Comparison of ENCODE assay signal across 21 mouse cellular contexts in genomic region chr10:127327461-127328145, GRCm38 (mm10). TPM values are rescaled to one million over a fixed set of nuclear protein-coding genes. Genes with fewer than 3 reads are reported as not detected.
A peak's percentile ranks its signal among the peaks of the same experiment; 100 is the strongest.
DNase-seq lines count a peak whose midpoint lies in the region; ATAC-seq and TF ChIP-seq lines count a peak whose summit lies in the region.
"Had no signal": no experiment of that assay in that cellular context is flagged by ENCODE, and none has a peak within 500 bp of the region (broad histone marks: within the 10 kb centered on the region; RNA-seq: fewer than 3 reads in every experiment).

No protein-coding gene starts in this region.

- 68% methylated on average over 18 of the region's 18 CpGs for WGBS in liver, embryonic 11.5 days
- WGBS in limb, embryonic 10.5 days = 48% methylated on average over 18 of the region's 18 CpGs

- no peak overlapping the region for H3K9ac ChIP-seq in liver, embryonic 11.5 days (ENCODE audit: low read depth, low read length)
- H3K9ac ChIP-seq: forebrain, embryonic 15.5 days had no signal

- H3K36me3 ChIP-seq in liver, embryonic 11.5 days (ENCODE audit: control insufficient read depth, insufficient read depth, low read length) = peaks cover 3% of the 10 kb centered on the region; the same call in 1 of the 2 replicates
- H3K36me3 ChIP-seq in E14TG2a.4 (ENCODE audit: insufficient read depth, low read length) = peaks cover 40% of the 10 kb centered on the region
- peaks cover 41% of the 10 kb centered on the region for H3K36me3 ChIP-seq in limb, embryonic 10.5 days
- H3K36me3 ChIP-seq: forebrain, embryonic 15.5 days had no signal

- peaks cover 37% of the 10 kb centered on the region for H3K4me1 ChIP-seq in liver, embryonic 11.5 days (replicated peaks; ENCODE audit: control insufficient read depth, insufficient read depth, low read length)
- peaks cover 96% of the 10 kb centered on the region for H3K4me1 ChIP-seq in E14TG2a.4 (replicated peaks; ENCODE audit: low read depth, low read length)
- H3K4me1 ChIP-seq in limb, embryonic 10.5 days = peaks cover 45% of the 10 kb centered on the region

- H3K9me3 ChIP-seq in liver, embryonic 11.5 days (ENCODE audit: control insufficient read depth, low read length) = no peaks in the 10 kb centered on the region
- no peaks in the 10 kb centered on the region for H3K9me3 ChIP-seq in E14TG2a.4 (ENCODE audit: low read length)
- no peaks in the 10 kb centered on the region for H3K9me3 ChIP-seq in limb, embryonic 10.5 days (replicated peaks)
- H3K9me3 ChIP-seq: forebrain, embryonic 15.5 days; hindbrain, embryonic 10.5 days had no signal

- H3K27me3 ChIP-seq in liver, embryonic 11.5 days (replicated peaks; ENCODE audit: control insufficient read depth, insufficient read depth, low read length) = peaks cover 29% of the 10 kb centered on the region
- peaks cover 46% of the 10 kb centered on the region for H3K27me3 ChIP-seq in E14TG2a.4 (ENCODE audit: insufficient read depth, low read length)
- H3K27me3 ChIP-seq in limb, embryonic 10.5 days (ENCODE audit: low read depth, poor library complexity, severe bottlenecking) = peaks cover 72% of the 10 kb centered on the region

- H3K4me2 ChIP-seq in liver, embryonic 11.5 days = peak overlapping the region; percentile 97

- no peak for ATAC-seq in liver, embryonic 11.5 days (replicated peaks; ENCODE audit: low FRiP score)
- ATAC-seq: CD4-positive, CD25-positive, alpha-beta regulatory T cell, adult 4 months; forebrain, embryonic 15.5 days had no signal

- no peak for TF ChIP-seq CTCF in E14TG2a.4 (conservative IDR thresholded peaks at IDR 0.05; ENCODE audit: low read length)

- peak overlapping the region; percentile 70 for H3K4me3 ChIP-seq in liver, embryonic 11.5 days (ENCODE audit: low read depth, low read length)
- H3K4me3 ChIP-seq in E14TG2a.4 (replicated peaks; ENCODE audit: low read length) = peak overlapping the region; percentile 76; the same call in 1 of the 2 replicates
- H3K4me3 ChIP-seq in limb, embryonic 10.5 days = peak overlapping the region; percentile 65
- H3K4me3 ChIP-seq: myocyte had no signal

- DNase-seq in cerebellum, postnatal 14 days = peak; percentile 70 to 78
- no peak for DNase-seq in cerebellum, postnatal 4 days (ENCODE audit: low spot score in 2 of 2)
- no peak for DNase-seq in liver, embryonic 11.5 days (ENCODE audit: low spot score)
- no peak for DNase-seq in liver
- no peak for DNase-seq in limb, embryonic 10.5 days (ENCODE audit: low spot score)
- no peak for DNase-seq in right cerebral cortex, adult 2 months (ENCODE audit: low spot score in 2 of 2)
- DNase-seq in layer of hippocampus, adult 9-11 months = no peak
- DNase-seq: cerebellum, adult 11-12 months; kidney, adult 8-10 months; midbrain, embryonic 14.5 days; right cerebral cortex, postnatal 25 days; thymus, postnatal 36 days had no signal

- no peak overlapping the region for H3K27ac ChIP-seq in liver, embryonic 11.5 days (ENCODE audit: low read depth, low read length)
- H3K27ac ChIP-seq in limb, embryonic 10.5 days = no peak overlapping the region
- H3K27ac ChIP-seq: forebrain, embryonic 15.5 days had no signal

RNA-seq across cellular contexts. Expression of gene Arhgap9, which starts 5.8 kb away (rescaled TPM):
- polyA plus RNA-seq in liver, embryonic 11.5 days (2014; fragmentation: Nextera tagmentation; extraction: Ambion mirVana) = 22.0 and 24.4 TPM in 2 replicates
- polyA plus RNA-seq in limb, embryonic 10.5 days (2016; fragmentation: Nextera tagmentation; extraction: Ambion mirVana) = 5.5 and 5.9 TPM in 2 replicates

RNA-seq across cellular contexts. Expression of gene Gli1, which starts 14.2 kb away (rescaled TPM):
- 2.1 and 2.2 TPM in 2 replicates for polyA plus RNA-seq in liver, embryonic 11.5 days (2014; fragmentation: Nextera tagmentation; extraction: Ambion mirVana)
- 10.9 and 11.7 TPM in 2 replicates for polyA plus RNA-seq in limb, embryonic 10.5 days (2016; fragmentation: Nextera tagmentation; extraction: Ambion mirVana)

RNA-seq across cellular contexts. Expression of gene Mars, which starts 16.0 kb away (rescaled TPM):
- polyA plus RNA-seq in liver, embryonic 11.5 days (2014; fragmentation: Nextera tagmentation; extraction: Ambion mirVana) = 249 and 257 TPM in 2 replicates
- 170 and 205 TPM in 2 replicates for polyA plus RNA-seq in limb, embryonic 10.5 days (2016; fragmentation: Nextera tagmentation; extraction: Ambion mirVana)

RNA-seq across cellular contexts. Expression of gene Inhbe, which starts 26.6 kb away (rescaled TPM):
- 0.04 and 0.09 TPM in 2 replicates for polyA plus RNA-seq in liver, embryonic 11.5 days (2014; fragmentation: Nextera tagmentation; extraction: Ambion mirVana)
- 0.13 TPM in 1 of 2 replicates, not detected in the other for polyA plus RNA-seq in limb, embryonic 10.5 days (2016; fragmentation: Nextera tagmentation; extraction: Ambion mirVana)
- polyA plus RNA-seq: CD4-positive, CD25-positive, alpha-beta regulatory T cell, adult 4 months; embryonic facial prominence, embryonic 11.5 days; forebrain, embryonic 15.5 days; heart, postnatal 0 days; hindbrain, embryonic 10.5 days; lung, embryonic 16.5 days; testis, adult 2 months had no signal

RNA-seq across cellular contexts. Expression of gene Mbd6, which starts 38.8 kb away (rescaled TPM):
- polyA plus RNA-seq in liver, embryonic 11.5 days (2014; fragmentation: Nextera tagmentation; extraction: Ambion mirVana) = 14.2 and 19.0 TPM in 2 replicates
- polyA plus RNA-seq in limb, embryonic 10.5 days (2016; fragmentation: Nextera tagmentation; extraction: Ambion mirVana) = 16.7 and 18.8 TPM in 2 replicates

Comparison
In these comparisons a context has a peak if more than half of its experiments do, and no peak if none do; other contexts are left out.
1. DNase-seq: peak in cerebellum, postnatal 14 days (2 of 2); none in cerebellum, postnatal 4 days (0 of 2), liver, embryonic 11.5 days (single experiment), liver (single experiment), limb, embryonic 10.5 days (single experiment), right cerebral cortex, adult 2 months (0 of 2) and layer of hippocampus, adult 9-11 months (single experiment).
2. Peak in every context shown above with its lines, with median percentiles within 50 percentile points of each other: H3K4me3 ChIP-seq.